Mouse (Mus musculus) cortical plate, adult 2 months (tissue): ENCODE data around the gene Rapgef2. TPM values are rescaled to one million over a fixed set of nuclear protein-coding genes. Genes with fewer than 3 reads are reported as not detected.

Experiments used
- H3K27ac ChIP-seq: fragments of 200-500 bp; 2 replicates; pipeline ENCODE4 v1.5.1; 2012; ENCODE audit warnings: low read length, control low read depth, inconsistent platforms; ENCODE audit not compliant: insufficient read depth
- H3K4me1 ChIP-seq: fragments of 200-500 bp; 2 replicates; pipeline ENCODE4 v1.6.1; 2011; ENCODE audit warnings: low read length; ENCODE audit not compliant: control insufficient read depth, insufficient read depth
- H3K4me3 ChIP-seq: fragments of 200-500 bp; 2 replicates; pipeline ENCODE4 v1.5.1; 2011; ENCODE audit warnings: mild to moderate bottlenecking, low read length, control low read depth; ENCODE audit not compliant: insufficient read depth
- CTCF ChIP-seq: fragments of 200-500 bp; IDR thresholded peaks from 2 replicates; pipeline ENCODE4 v1.5.1; 2011; ENCODE audit warnings: mild to moderate bottlenecking, control low read depth, low read length; ENCODE audit not compliant: insufficient read depth; ENCODE audit errors: extremely low read depth
- POLR2A ChIP-seq: fragments of 200-500 bp; IDR thresholded peaks from 2 replicates; pipeline ENCODE4 v1.6.1; 2011; ENCODE audit warnings: mild to moderate bottlenecking, low read length, control low read depth; ENCODE audit not compliant: insufficient read depth; ENCODE audit errors: extremely low read depth
- polyA plus RNA-seq: library from polyadenylated mRNA; depleted of rRNA; stranded (reverse); fragments of >200 nt; gene quantifications from 2 replicates; pipeline ENCODE4 v1.2.3, GENCODE M21; 2012

Rapgef2 gene
- polyA plus RNA-seq, 1 experiment, result 45.3 TPM

GRCm38 (mm10) chr3:79308605-79309004 lies 22.3 kb upstream of the Rapgef2 start:
- peaks cover 2% of the 10 kb centered on the region; the same call in 1 of the 2 replicates for H3K4me1 ChIP-seq
- H3K27ac ChIP-seq, result no peak overlapping the region
- H3K4me3 ChIP-seq, result no peak overlapping the region
- no peak for TF ChIP-seq CTCF
- TF ChIP-seq POLR2A, result no peak

- no peaks in the 10 kb centered on the region for H3K4me1 ChIP-seq
- no peak overlapping the region for H3K27ac ChIP-seq
- TF ChIP-seq CTCF, result no peak
- TF ChIP-seq POLR2A, result no peak
- H3K4me3 ChIP-seq, result no peak overlapping the region
Observed at GRCm38 (mm10) chr3:79299401-79299800, 13.1 kb upstream of the Rapgef2 start.

GRCm38 (mm10) chr3:79297281-79297680 lies 11.0 kb upstream of the Rapgef2 start:
- TF ChIP-seq CTCF (no peak), POLR2A (no peak)
- Histone ChIP-seq H3K4me3 (no peak overlapping the region), H3K4me1 (no peaks in the 10 kb centered on the region), H3K27ac (no peak overlapping the region)

GRCm38 (mm10) chr3:79296586-79296985 lies 10.3 kb upstream of the Rapgef2 start:
- Histone ChIP-seq H3K27ac (no peak overlapping the region), H3K4me1 (no peaks in the 10 kb centered on the region), H3K4me3 (no peak overlapping the region)
- TF ChIP-seq CTCF, result no peak
- no peak for TF ChIP-seq POLR2A

- H3K4me1 ChIP-seq, result peaks cover 2% of the 10 kb centered on the region; the same call in 1 of the 2 replicates
- H3K4me3 ChIP-seq, result no peak overlapping the region
- TF ChIP-seq POLR2A (no peak), CTCF (no peak)
- no peak overlapping the region for H3K27ac ChIP-seq
Observed at GRCm38 (mm10) chr3:79296049-79296448, 9.7 kb upstream of the Rapgef2 start.

GRCm38 (mm10) chr3:79294701-79295100 lies 8.4 kb upstream of the Rapgef2 start:
- H3K4me3 ChIP-seq, result no peak overlapping the region
- TF ChIP-seq CTCF (no peak), POLR2A (no peak)
- peaks cover 2% of the 10 kb centered on the region; the same call in 1 of the 2 replicates for H3K4me1 ChIP-seq
- H3K27ac ChIP-seq, result no peak overlapping the region

- Histone ChIP-seq H3K27ac (no peak overlapping the region), H3K4me3 (no peak overlapping the region), H3K4me1 (peaks cover 2% of the 10 kb centered on the region; the same call in 1 of the 2 replicates)
- TF ChIP-seq CTCF (no peak), POLR2A (no peak)
Observed at GRCm38 (mm10) chr3:79293023-79293422, 6.7 kb upstream of the Rapgef2 start.

- Histone ChIP-seq H3K4me1 (peaks cover 5% of the 10 kb centered on the region; the same call in 1 of the 2 replicates), H3K4me3 (no peak overlapping the region), H3K27ac (no peak overlapping the region)
- TF ChIP-seq CTCF (no peak), POLR2A (no peak)
Observed at GRCm38 (mm10) chr3:79289050-79289449, 2.7 kb upstream of the Rapgef2 start.

GRCm38 (mm10) chr3:79287699-79288458 lies 1.6 kb upstream of the Rapgef2 start:
- peaks cover 7% of the 10 kb centered on the region; the same call in 1 of the 2 replicates for H3K4me1 ChIP-seq
- H3K4me3 ChIP-seq, result peak overlapping the region; percentile 94
- TF ChIP-seq POLR2A (no peak), CTCF (no peak)
- peak overlapping the region; percentile 93 for H3K27ac ChIP-seq

GRCm38 (mm10) chr3:79287108-79287576 lies 825 bp upstream of the Rapgef2 start:
- TF ChIP-seq CTCF (no peak), POLR2A (peak; percentile 90)
- peak overlapping the region; percentile 94 for H3K4me3 ChIP-seq
- peaks cover 8% of the 10 kb centered on the region; the same call in 1 of the 2 replicates for H3K4me1 ChIP-seq
- peak overlapping the region; percentile 98 for H3K27ac ChIP-seq
